Mouse (Mus musculus) spleen, adult 2 months (tissue): ENCODE measurements around the gene Cltrn.

Experiments
- CTCF ChIP-seq: fragments of 200-500 bp; IDR thresholded peaks from 2 replicates; pipeline ENCODE4 v1.5.1; 2011; ENCODE audit warnings: mild to moderate bottlenecking, inconsistent platforms; ENCODE audit not compliant: insufficient read depth, insufficient read length, insufficient replicate concordance; ENCODE audit errors: extremely low read depth
- POLR2A ChIP-seq: fragments of 200-500 bp; IDR thresholded peaks from 2 replicates; pipeline ENCODE4 v1.6.1; 2011; ENCODE audit warnings: low read depth, low read length, inconsistent platforms

- TF ChIP-seq CTCF: no peak
- TF ChIP-seq POLR2A: no peak
These were observed 41.9 kb upstream of the Cltrn start for GRCm38 (mm10) chrX:164046736-164047135.
